Mouse (Mus musculus) kidney, postnatal 0 days (tissue): ENCODE results near the gene Fzd2. TPM values are rescaled to one million over a fixed set of nuclear protein-coding genes. Genes with fewer than 3 reads are reported as not detected.
A peak's percentile ranks its signal among the peaks of the same experiment; 100 is the strongest.

Experiments used
- ATAC-seq: fragments of 200-750 bp; cut with Nextera tagmentation; replicated peaks from 2 replicates; pipeline ENCODE4 v1.8.0; 2017; ENCODE audit warnings: low read depth, moderate number of reproducible peaks, moderate TSS enrichment, moderate library complexity; ENCODE audit not compliant: low FRiP score
- DNase-seq: peaks from one replicate; pipeline ENCODE4 v3.0.0-alpha.2; 2016; ENCODE audit warnings: low spot score
- H3K27ac ChIP-seq: fragments of 300-500 bp; sonication (generic); 2 replicates; pipeline ENCODE4 v1.5.1; 2014; ENCODE audit warnings: mild to moderate bottlenecking
- H3K27me3 ChIP-seq: fragments of 300-500 bp; sonication (generic); 2 replicates; pipeline ENCODE4 v1.6.1; 2014; ENCODE audit warnings: low read length, mixed read lengths; ENCODE audit not compliant: insufficient read depth
- H3K36me3 ChIP-seq: fragments of 300-500 bp; sonication (generic); 2 replicates; pipeline ENCODE4 v1.6.1; 2014; ENCODE audit warnings: low read length, mixed read lengths; ENCODE audit not compliant: insufficient read depth
- H3K4me1 ChIP-seq: fragments of 300-500 bp; sonication (generic); replicated peaks from 2 replicates; pipeline ENCODE4 v1.6.1; 2014; ENCODE audit warnings: antibody characterized with exemption, low read length, mixed read lengths; ENCODE audit not compliant: insufficient read depth
- H3K4me2 ChIP-seq: fragments of 300-500 bp; sonication (generic); 2 replicates; pipeline ENCODE4 v1.6.1; 2014; ENCODE audit warnings: mild to moderate bottlenecking, low read length, moderate library complexity, mixed read lengths
- H3K4me3 ChIP-seq: fragments of 300-500 bp; sonication (generic); replicated peaks from 2 replicates; pipeline ENCODE4 v1.5.1; 2014; ENCODE audit warnings: low read depth, low read length
- H3K9ac ChIP-seq: fragments of 300-500 bp; sonication (generic); 2 replicates; pipeline ENCODE4 v1.6.1; 2014; ENCODE audit warnings: low read depth, low read length
- H3K9me3 ChIP-seq: fragments of 300-500 bp; sonication (generic); replicated peaks from 2 replicates; pipeline ENCODE4 v1.6.1; 2016; ENCODE audit warnings: low read length, inconsistent platforms, mixed read lengths
- CTCF ChIP-seq: IDR thresholded peaks from 2 replicates; pipeline ENCODE4 v1.5.1; 2016; ENCODE audit warnings: antibody characterized with exemption, low read depth, mild to moderate bottlenecking, moderate library complexity
- WGBS: fragments of 180-500 bp; shearing (Covaris S2); extraction: QIAGEN DNeasy Blood & Tissue Kit; methylation state at CpG from one replicate; pipeline ENCODE4 v1.1.7; 2014; 5-methylcytosine and 5-hydroxymethylcytosine counted together
- polyA plus RNA-seq: library from polyadenylated mRNA; unstranded; fragments of >200 nt; fragmentation: Nextera tagmentation; extraction: Ambion mirVana; gene quantifications from 2 replicates; pipeline ENCODE4 v1.2.1, GENCODE M21; 2015

The Fzd2 gene
- polyA plus RNA-seq, 1 experiment from 2014 or later = 25.9 TPM

GRCm38 (mm10) chr11:102655888-102656287 is 51.7 kb downstream of the Fzd2 start:
- Histone ChIP-seq H3K9ac (no peak overlapping the region), H3K36me3 (no peaks in the 10 kb centered on the region), H3K4me3 (no peak overlapping the region), H3K9me3 (no peaks in the 10 kb centered on the region), H3K4me1 (no peaks in the 10 kb centered on the region), H3K27me3 (no peaks in the 10 kb centered on the region), H3K4me2 (no peak overlapping the region), H3K27ac (no peak overlapping the region)
- no peak for ATAC-seq
- 37% methylated on average over 8 of the region's 8 CpGs for WGBS
- TF ChIP-seq CTCF = no peak; the same call in 1 of the 2 replicates
- peak; percentile 51 for DNase-seq

GRCm38 (mm10) chr11:102656326-102656926 is 52.2 kb downstream of the Fzd2 start:
- H3K4me2 ChIP-seq = no peak overlapping the region
- no peak overlapping the region for H3K9ac ChIP-seq
- no peak overlapping the region for H3K4me3 ChIP-seq
- 11% methylated on average over 4 of the region's 4 CpGs for WGBS
- H3K36me3 ChIP-seq = no peaks in the 10 kb centered on the region
- DNase-seq (peak; percentile 85), ATAC-seq (no peak)
- peak; percentile 74 for TF ChIP-seq CTCF
- no peak overlapping the region for H3K27ac ChIP-seq
- H3K4me1 ChIP-seq = no peaks in the 10 kb centered on the region
- H3K9me3 ChIP-seq = no peaks in the 10 kb centered on the region
- H3K27me3 ChIP-seq = no peaks in the 10 kb centered on the region

GRCm38 (mm10) chr11:102656931-102657330 is 52.7 kb downstream of the Fzd2 start:
- no peak for TF ChIP-seq CTCF
- WGBS = 54% methylated on average over 6 of the region's 6 CpGs
- Histone ChIP-seq H3K4me3 (no peak overlapping the region), H3K27me3 (no peaks in the 10 kb centered on the region), H3K9me3 (no peaks in the 10 kb centered on the region), H3K9ac (no peak overlapping the region), H3K4me1 (no peaks in the 10 kb centered on the region), H3K27ac (no peak overlapping the region), H3K36me3 (no peaks in the 10 kb centered on the region), H3K4me2 (no peak overlapping the region)
- DNase-seq (no peak), ATAC-seq (no peak)

Other genes starting within 250 kb of the Fzd2 start
- gene Slc4a1, start 238.2 kb upstream of the Fzd2 start, polyA plus RNA-seq = 7.4 and 8.0 TPM in 2 replicates
- 7.0 and 9.2 TPM in 2 replicates for gene Rundc3a, start 211.0 kb upstream of the Fzd2 start, polyA plus RNA-seq
- 352 and 383 TPM in 2 replicates for gene Slc25a39, start 196.4 kb upstream of the Fzd2 start, polyA plus RNA-seq
- gene Grn, start 174.1 kb upstream of the Fzd2 start, polyA plus RNA-seq = 191 and 209 TPM in 2 replicates
- gene Fam171a2, start 156.7 kb upstream of the Fzd2 start, polyA plus RNA-seq = 5.9 and 6.4 TPM in 2 replicates
- 12.1 and 12.9 TPM in 2 replicates for gene Itga2b, start 134.3 kb upstream of the Fzd2 start, polyA plus RNA-seq
- 25.1 and 29.6 TPM in 2 replicates for gene Gpatch8, start 48.0 kb upstream of the Fzd2 start, polyA plus RNA-seq
- gene Gm11627, start 24.9 kb upstream of the Fzd2 start, polyA plus RNA-seq = 8.6 and 8.9 TPM in 2 replicates
- 0.32 and 0.36 TPM in 2 replicates for gene Meioc, start 59.3 kb downstream of the Fzd2 start, polyA plus RNA-seq
- 35.3 and 42.8 TPM in 2 replicates for gene Ccdc43, start 93.4 kb downstream of the Fzd2 start, polyA plus RNA-seq
- 5.9 and 7.7 TPM in 2 replicates for gene Adam11, start 157.0 kb downstream of the Fzd2 start, polyA plus RNA-seq
- gene Gjc1, start 215.3 kb downstream of the Fzd2 start, polyA plus RNA-seq = 44.2 and 47.1 TPM in 2 replicates
- gene Higd1b, start 231.5 kb downstream of the Fzd2 start, polyA plus RNA-seq = 2.9 and 3.0 TPM in 2 replicates